Mouse (Mus musculus): ENCODE data around the gene Ttyh3.

DNA sequence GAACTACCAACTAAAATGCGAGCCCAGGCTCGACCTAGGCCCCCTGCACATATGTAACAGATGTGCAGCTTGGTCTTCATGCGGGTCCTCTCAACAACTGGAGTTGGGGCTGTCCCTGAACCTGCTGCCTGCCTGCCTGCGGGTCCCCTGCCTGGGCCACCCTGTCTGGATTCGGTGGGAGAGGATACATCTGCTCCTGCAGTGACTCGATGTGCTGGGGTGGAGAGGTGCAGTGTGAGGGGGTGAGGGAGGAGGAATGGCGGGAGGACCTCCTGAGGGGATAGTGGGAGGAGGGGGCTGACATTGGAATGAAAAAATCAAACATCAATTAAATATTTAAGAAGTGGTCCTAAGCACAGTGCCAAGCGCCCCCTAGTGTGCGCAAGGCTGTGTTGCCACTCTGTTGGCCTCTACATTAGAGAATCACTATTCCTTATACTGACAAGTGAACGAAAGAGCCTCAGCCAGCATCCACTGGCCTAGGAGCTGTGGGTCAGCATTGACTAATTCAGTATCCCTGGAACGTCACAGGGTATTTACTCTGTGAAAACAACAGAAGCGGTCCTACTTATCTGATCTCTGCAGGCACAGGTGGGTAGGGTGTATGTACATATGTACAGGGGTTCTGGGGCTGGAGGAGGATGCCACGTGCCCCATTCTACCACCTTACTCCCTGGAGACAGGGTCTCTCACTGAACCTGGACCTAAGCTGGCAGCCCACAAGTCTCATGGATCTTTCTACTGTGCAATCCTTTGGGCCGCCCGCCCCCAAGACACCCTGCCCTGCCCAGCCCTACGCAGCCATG is 35.7 kb upstream of the Ttyh3 start:
- no peak for TF ChIP-seq POLR2A (IDR thresholded peaks at IDR 0.05; ENCODE audit: low read depth, low read length)
- peak; percentile 85; the same call in 1 of the 2 replicates for TF ChIP-seq CTCF (IDR thresholded peaks at IDR 0.05; ENCODE audit: extremely low read depth, insufficient read length, insufficient replicate concordance, low read depth, low read length)

Measured in small intestine, adult 2 months (tissue).